Mouse (Mus musculus) stomach, postnatal 0 days (tissue): ENCODE results near the gene Nudt7.

Experiments used
- CTCF ChIP-seq: IDR thresholded peaks from 2 replicates; pipeline ENCODE4 v1.5.1; 2016; ENCODE audit warnings: antibody characterized with exemption, low read depth, mild to moderate bottlenecking, moderate library complexity
- EP300 ChIP-seq: optimal IDR thresholded peaks from 2 replicates; pipeline ENCODE3; 2016; ENCODE audit warnings: antibody characterized with exemption

DNA sequence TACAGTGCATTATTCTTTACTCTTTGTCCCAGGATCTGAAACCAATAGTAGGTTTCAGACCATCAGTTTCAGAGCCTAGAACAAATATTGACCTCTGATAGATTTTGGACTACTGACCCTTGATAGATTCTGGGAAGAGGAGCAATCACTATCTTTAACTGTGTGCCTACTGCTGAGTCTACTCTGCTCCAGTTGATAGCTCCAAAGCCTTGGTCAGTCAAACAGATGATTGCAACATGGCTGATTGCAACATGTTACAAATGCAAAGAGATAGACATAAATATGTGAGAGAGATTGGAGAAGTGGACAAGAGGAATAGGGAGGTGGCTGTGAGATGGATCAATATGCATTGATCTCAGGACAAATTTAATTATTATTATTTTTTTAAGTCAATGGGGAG, 15.9 kb upstream of the Nudt7 start:
- TF ChIP-seq CTCF: no peak
- TF ChIP-seq EP300: no peak
